Mouse (Mus musculus) thymus, adult 2 months (tissue): ENCODE data around the gene Ntmt1. TPM values are rescaled to one million over a fixed set of nuclear protein-coding genes. Genes with fewer than 3 reads are reported as not detected.

Experiments
- DNase-seq: peaks from one replicate; pipeline ENCODE4 v3.0.0; 2021
- H3K27ac ChIP-seq: fragments of 200-500 bp; 2 replicates; pipeline ENCODE4 v1.5.1; 2012; ENCODE audit warnings: low read length, control low read depth; ENCODE audit not compliant: control insufficient read depth, insufficient read depth
- H3K27me3 ChIP-seq: fragments of 200-500 bp; 2 replicates; pipeline ENCODE4 v1.6.1; 2012; ENCODE audit warnings: mild to moderate bottlenecking, low read length, moderate library complexity, mixed read lengths; ENCODE audit not compliant: control insufficient read depth, insufficient read depth
- H3K36me3 ChIP-seq: fragments of 200-500 bp; 2 replicates; pipeline ENCODE4 v1.6.1; 2012; ENCODE audit warnings: mild to moderate bottlenecking, low read length, moderate library complexity; ENCODE audit not compliant: control insufficient read depth, insufficient read depth
- H3K4me1 ChIP-seq: fragments of 200-500 bp; replicated peaks from 2 replicates; pipeline ENCODE4 v1.6.1; 2012; ENCODE audit warnings: low read length; ENCODE audit not compliant: control insufficient read depth, insufficient read depth
- H3K4me3 ChIP-seq: fragments of 200-500 bp; 2 replicates; pipeline ENCODE4 v1.5.1; 2012; ENCODE audit warnings: mild to moderate bottlenecking, low read length, control low read depth, moderate library complexity; ENCODE audit not compliant: control insufficient read depth, insufficient read depth
- CTCF ChIP-seq: fragments of 200-500 bp; IDR thresholded peaks from 2 replicates; pipeline ENCODE4 v1.5.1; 2012; ENCODE audit warnings: mild to moderate bottlenecking, control low read depth, low read length, moderate library complexity, borderline replicate concordance; ENCODE audit not compliant: control insufficient read depth, poor library complexity, insufficient read depth; ENCODE audit errors: extremely low read depth
- POLR2A ChIP-seq: fragments of 200-500 bp; IDR thresholded peaks from 2 replicates; pipeline ENCODE4 v1.6.1; 2012; ENCODE audit warnings: mild to moderate bottlenecking, low read length, control low read depth, moderate library complexity; ENCODE audit not compliant: control insufficient read depth, poor library complexity, insufficient read depth; ENCODE audit errors: extremely low read depth
- WGBS: fragments of 180-500 bp; shearing (Covaris S2); methylation state at CpG from one replicate; pipeline ENCODE4 v1.1.7; 2018; 5-methylcytosine and 5-hydroxymethylcytosine counted together
- polyA plus RNA-seq: library from polyadenylated mRNA; depleted of rRNA; stranded (reverse); fragments of >200 nt; gene quantifications from 2 replicates; pipeline ENCODE4 v1.2.3, GENCODE M21; 2012

Ntmt1 gene
- polyA plus RNA-seq, 1 experiment: 33.9 TPM

GRCm38 (mm10) chr2:30801067-30801852 lies 6.4 kb upstream of the Ntmt1 start:
- peaks cover 20% of the 10 kb centered on the region for H3K4me1 ChIP-seq
- WGBS: under 1% methylated on average over 77 of the region's 77 CpGs
- no peak overlapping the region for H3K27ac ChIP-seq
- H3K27me3 ChIP-seq: no peaks in the 10 kb centered on the region; the same call in 1 of the 2 replicates
- H3K4me3 ChIP-seq: peak overlapping the region; percentile 40
- TF ChIP-seq POLR2A: 0 out of 2 replicates have a peak, but pooled peaks have one; percentile 25
- TF ChIP-seq CTCF: 0 out of 2 replicates have a peak, but pooled peaks have one; percentile 8
- peak; percentile 35 for DNase-seq
- H3K36me3 ChIP-seq: no peaks in the 10 kb centered on the region

- Histone ChIP-seq H3K36me3 (no peaks in the 10 kb centered on the region), H3K27me3 (no peaks in the 10 kb centered on the region; the same call in 1 of the 2 replicates), H3K4me3 (no peak within 1 kb of the TSS), H3K27ac (no peak within 1 kb of the TSS), H3K4me1 (peaks cover 26% of the 10 kb centered on the region)
- WGBS: 97% methylated on average over 3 of the region's 3 CpGs
- DNase-seq: no peak
- TF ChIP-seq POLR2A: no peak
- no peak for TF ChIP-seq CTCF
Observed at GRCm38 (mm10) chr2:30803604-30804003, 4.0 kb upstream of the Ntmt1 start, which contains the start of gene 1700001O22Rik. Gene 1700001O22Rik (minus strand): TSS chr2:30803661.

- TF ChIP-seq CTCF: no peak
- 98% methylated on average over 2 of the region's 2 CpGs for WGBS
- Histone ChIP-seq H3K4me3 (no peak overlapping the region), H3K4me1 (peaks cover 25% of the 10 kb centered on the region), H3K27ac (no peak overlapping the region), H3K27me3 (no peaks in the 10 kb centered on the region; the same call in 1 of the 2 replicates), H3K36me3 (no peaks in the 10 kb centered on the region)
- DNase-seq: no peak
Observed at GRCm38 (mm10) chr2:30805983-30806382, 1.6 kb upstream of the Ntmt1 start.

GRCm38 (mm10) chr2:30807147-30807647 lies 429 bp upstream of the Ntmt1 start:
- no peaks in the 10 kb centered on the region for H3K36me3 ChIP-seq
- peaks cover 15% of the 10 kb centered on the region for H3K4me1 ChIP-seq
- no peak for TF ChIP-seq CTCF
- H3K4me3 ChIP-seq: peak overlapping the region; percentile 67
- no peak overlapping the region for H3K27ac ChIP-seq
- no peak for DNase-seq
- WGBS: 7% methylated on average over 28 of the region's 28 CpGs
- no peaks in the 10 kb centered on the region for H3K27me3 ChIP-seq

GRCm38 (mm10) chr2:30808296-30808655 lies 650 bp downstream of the Ntmt1 start:
- TF ChIP-seq CTCF: no peak
- TF ChIP-seq POLR2A: no peak
- H3K4me1 ChIP-seq: peaks cover 15% of the 10 kb centered on the region
- H3K27ac ChIP-seq: no peak overlapping the region
- H3K4me3 ChIP-seq: peak overlapping the region; percentile 67
- no peak for DNase-seq
- H3K27me3 ChIP-seq: no peaks in the 10 kb centered on the region
- no peaks in the 10 kb centered on the region for H3K36me3 ChIP-seq
- WGBS: 3% methylated on average over 10 of the region's 10 CpGs

GRCm38 (mm10) chr2:30809503-30809902 lies 1.9 kb downstream of the Ntmt1 start:
- Histone ChIP-seq H3K4me1 (peaks cover 15% of the 10 kb centered on the region), H3K27me3 (no peaks in the 10 kb centered on the region), H3K36me3 (no peaks in the 10 kb centered on the region), H3K4me3 (no peak overlapping the region), H3K27ac (no peak overlapping the region)
- 90% methylated on average over 5 of the region's 5 CpGs for WGBS
- no peak for TF ChIP-seq CTCF
- TF ChIP-seq POLR2A: no peak
- no peak for DNase-seq

- H3K36me3 ChIP-seq: no peaks in the 10 kb centered on the region
- DNase-seq: no peak
- H3K4me1 ChIP-seq: peaks cover 15% of the 10 kb centered on the region
- no peak for TF ChIP-seq CTCF
- WGBS: 98% methylated on average over 7 of the region's 7 CpGs
- no peak overlapping the region for H3K27ac ChIP-seq
- no peaks in the 10 kb centered on the region for H3K27me3 ChIP-seq
- no peak overlapping the region for H3K4me3 ChIP-seq
Observed at GRCm38 (mm10) chr2:30810573-30810972, 2.9 kb downstream of the Ntmt1 start.
